Mouse (Mus musculus) CD4-positive naive resting alpha-beta T cell, adult 57 days (primary cell): Measurements from ENCODE around the gene Arhgap11a. TPM values are rescaled to one million over a fixed set of nuclear protein-coding genes. Genes with fewer than 3 reads are reported as not detected.

Source experiments
- total RNA-seq: library from RNA; stranded (reverse); gene quantifications from one replicate; pipeline ENCODE4 v1.2.4, GENCODE M21; 2023

The Arhgap11a gene
- total RNA-seq, result 3.6 TPM

GRCm38 (mm10) chr2:113848245-113849121, at the start of gene Arhgap11a:
Gene Arhgap11a (minus strand): TSS chr2:113848661.

GRCm38 (mm10) chr2:113828943-113829882, 19.2 kb downstream of the Arhgap11a start, which contains the start of gene Scg5:
Gene Scg5 (minus strand): TSS chr2:113829121.

Other genes with a start within 250 kb of the Arhgap11a start
- not detected for gene Grem1, start 90.0 kb downstream of the Arhgap11a start, total RNA-seq
- 17.9 TPM for gene Scg5, start 19.5 kb downstream of the Arhgap11a start, total RNA-seq
- not detected for gene Gjd2, start 165.0 kb upstream of the Arhgap11a start, total RNA-seq
- gene Actc1, start 204.9 kb upstream of the Arhgap11a start, total RNA-seq, result not detected